Mouse (Mus musculus) adrenal gland, adult 18-20 months (tissue): ENCODE data around the gene Otud7b. TPM values are rescaled to one million over a fixed set of nuclear protein-coding genes. Genes with fewer than 3 reads are reported as not detected.

Experiments
- DNase-seq, 2 experiments: peaks; one replicate each; pipeline ENCODE4 v3.0.0; 2021 to 2022; ENCODE audit warnings: low spot score in 2 of 2
- total RNA-seq, 2 experiments: library from RNA; stranded (reverse); gene quantifications; 1 replicate in 1 of 2; 2 replicates in 1 of 2; pipeline ENCODE4 v1.2.3; 2021

Gene Otud7b
- total RNA-seq, 2 experiments from 2014 or later = 32.1 to 35.0 TPM

DNA sequence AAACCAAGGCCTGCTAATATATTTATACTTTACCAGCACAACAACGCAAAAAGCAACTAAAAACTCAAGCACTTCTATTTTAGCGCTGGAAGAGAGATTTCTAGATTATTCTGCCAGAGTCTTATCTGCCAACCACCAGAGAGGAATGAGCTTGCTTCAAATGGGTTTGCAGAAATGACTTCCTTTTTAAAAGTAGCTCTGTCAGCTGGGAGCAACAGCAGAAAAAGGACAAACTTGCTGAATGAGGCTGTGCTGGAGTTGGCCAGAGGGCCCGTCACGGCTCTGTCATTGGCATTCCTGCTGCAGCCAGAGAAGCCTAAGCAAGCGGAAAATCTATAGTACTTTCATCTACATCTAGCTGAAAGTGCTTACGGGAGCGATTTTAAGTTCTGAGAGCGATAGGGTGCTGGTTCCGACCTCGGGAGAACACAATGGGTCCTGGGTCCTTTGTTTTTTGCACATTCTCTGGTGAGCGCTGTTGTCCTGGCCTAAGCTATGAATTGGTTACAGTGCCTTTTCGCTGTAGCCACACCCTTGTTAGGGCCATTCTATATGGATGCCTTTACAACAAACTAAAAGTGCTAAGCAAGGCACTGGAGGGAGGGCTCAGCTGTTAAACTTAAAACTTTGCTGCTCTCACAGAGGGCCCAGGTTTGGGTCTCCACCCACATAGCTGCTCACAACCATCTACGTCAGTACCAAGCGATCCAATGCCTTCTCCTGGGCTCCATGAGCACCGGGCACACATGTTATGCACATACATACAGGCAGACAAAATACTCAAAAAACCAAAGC is 21.4 kb upstream of the Otud7b start:
- no peak for DNase-seq

GRCm38 (mm10) chr3:96084146-96084755 is 20.1 kb upstream of the Otud7b start:
- DNase-seq = no peak

- no peak for DNase-seq
Measured at GRCm38 (mm10) chr3:96087219-96087618, 17.1 kb upstream of the Otud7b start.

GRCm38 (mm10) chr3:96087801-96088200 is 16.5 kb upstream of the Otud7b start:
- no peak for DNase-seq

GRCm38 (mm10) chr3:96089882-96090489 is 14.3 kb upstream of the Otud7b start:
- no peak for DNase-seq

DNA sequence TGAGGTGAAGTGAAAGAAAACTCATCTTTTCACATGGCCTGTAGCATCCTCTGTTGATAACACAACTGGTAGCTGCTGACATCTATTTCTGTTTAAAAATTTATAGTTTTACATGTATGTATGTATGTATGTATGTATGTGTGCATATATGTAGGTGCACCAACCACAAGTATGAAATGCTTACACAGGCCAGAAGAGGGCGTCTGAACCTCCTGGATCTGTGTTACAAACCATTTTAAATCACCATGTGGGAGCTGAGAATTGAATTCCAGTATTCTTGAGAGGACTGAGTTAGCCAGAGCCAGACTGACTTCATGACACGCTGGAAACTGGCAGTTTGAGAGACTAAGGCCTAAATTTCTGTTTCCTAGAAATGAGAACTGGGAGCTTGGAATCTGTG is 13.2 kb upstream of the Otud7b start:
- DNase-seq = no peak

GRCm38 (mm10) chr3:96091966-96092365 is 12.4 kb upstream of the Otud7b start:
- no peak for DNase-seq

- no peak for DNase-seq
Measured at GRCm38 (mm10) chr3:96093509-96093908, 10.8 kb upstream of the Otud7b start.

- no peak for DNase-seq
Measured at GRCm38 (mm10) chr3:96094203-96094602, 10.1 kb upstream of the Otud7b start.

- no peak for DNase-seq
Measured at GRCm38 (mm10) chr3:96098168-96098567, 6.2 kb upstream of the Otud7b start.

- DNase-seq = peak; percentile 38 to 63
Measured at GRCm38 (mm10) chr3:96098616-96099267, 5.6 kb upstream of the Otud7b start.

DNA sequence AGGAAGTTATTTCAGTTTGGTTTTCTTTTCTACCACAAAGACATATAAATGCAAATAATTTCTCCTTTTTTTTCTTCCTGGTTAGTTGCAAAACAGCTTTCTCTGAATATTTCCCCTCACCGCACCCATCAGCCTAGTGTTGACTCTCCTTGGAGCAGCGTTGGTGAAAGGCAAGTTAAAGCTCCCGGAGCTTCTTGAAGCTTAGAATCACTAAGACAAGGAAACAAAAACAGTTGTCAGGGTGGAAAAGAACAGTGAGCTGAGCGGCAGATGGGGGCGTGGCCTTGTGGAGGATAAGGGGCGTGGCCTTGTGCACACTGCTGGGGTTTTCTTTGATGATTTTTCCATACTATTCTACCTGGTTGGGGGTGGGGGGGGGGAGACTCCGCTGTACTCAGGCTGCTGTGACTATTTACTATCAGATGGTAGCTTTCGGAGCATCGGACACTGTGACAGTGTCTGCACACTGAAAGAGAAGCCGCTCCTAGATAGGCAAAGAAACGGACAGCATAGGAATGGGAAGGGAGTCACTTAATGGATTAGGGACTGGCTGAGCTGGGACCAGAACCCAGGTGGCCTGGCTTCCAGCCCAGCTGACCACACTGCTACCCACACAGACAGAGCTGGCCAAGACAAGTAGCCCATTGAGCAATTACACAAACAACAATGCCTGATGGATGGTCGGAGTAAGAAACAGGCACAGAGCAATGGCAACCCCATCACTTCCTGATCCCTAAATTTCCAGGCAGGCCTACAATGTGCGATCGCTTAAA is 2.0 kb upstream of the Otud7b start:
- DNase-seq = peak; percentile 29 to 50

GRCm38 (mm10) chr3:96103901-96104260 is 446 bp upstream of the Otud7b start:
- DNase-seq = no peak

DNA sequence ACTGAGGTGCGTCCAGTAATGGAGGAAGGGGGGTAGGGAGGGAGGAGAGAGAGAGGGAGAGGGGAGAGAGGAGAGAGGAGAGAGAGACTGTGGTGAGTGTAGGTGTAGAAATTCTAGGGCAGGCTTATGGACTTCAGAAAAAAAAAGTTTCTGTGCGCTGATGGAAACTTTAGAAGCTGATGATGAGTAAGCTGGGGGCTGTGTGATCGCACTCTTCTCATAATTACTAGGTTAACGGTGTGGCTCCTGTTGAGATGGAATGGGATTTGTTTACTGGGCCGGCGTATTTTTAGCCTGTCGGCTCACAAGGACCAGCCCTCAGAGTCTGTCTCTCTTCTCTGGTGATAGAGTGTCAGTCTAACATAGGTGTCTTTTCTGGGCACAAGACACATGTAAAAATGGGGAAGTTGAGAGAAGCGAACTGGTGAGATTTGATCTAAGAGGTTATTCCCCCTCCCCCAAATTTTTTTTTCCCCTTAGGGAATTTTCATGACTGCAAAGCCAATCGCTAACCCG is 963 bp downstream of the Otud7b start:
- no peak for DNase-seq

GRCm38 (mm10) chr3:96106151-96106550 is 1.8 kb downstream of the Otud7b start:
- no peak for DNase-seq

- no peak for DNase-seq
Measured at GRCm38 (mm10) chr3:96108315-96108714, 4.0 kb downstream of the Otud7b start.

GRCm38 (mm10) chr3:96113251-96113650 is 8.9 kb downstream of the Otud7b start:
- DNase-seq = no peak

GRCm38 (mm10) chr3:96118142-96118541 is 13.8 kb downstream of the Otud7b start:
- DNase-seq = no peak

DNA sequence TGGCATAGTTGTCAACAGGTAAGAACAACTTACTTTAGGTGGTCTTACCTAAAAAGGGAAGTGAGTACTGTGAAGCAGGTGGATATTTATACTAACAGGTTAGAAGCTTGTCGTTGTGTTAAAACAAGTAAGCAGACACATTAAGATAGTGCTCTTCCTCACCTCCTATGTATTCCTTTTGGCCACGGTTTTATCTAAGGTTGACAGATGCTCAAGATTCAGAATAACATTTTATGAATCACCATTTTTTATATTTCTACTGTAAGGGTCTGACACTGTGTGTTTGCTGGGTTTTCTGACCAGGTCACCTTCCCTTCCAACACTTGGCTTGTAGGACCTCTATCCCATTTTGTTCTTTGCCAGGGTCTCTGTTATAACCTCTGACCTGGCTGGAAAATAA is 14.4 kb downstream of the Otud7b start:
- DNase-seq = no peak

DNA sequence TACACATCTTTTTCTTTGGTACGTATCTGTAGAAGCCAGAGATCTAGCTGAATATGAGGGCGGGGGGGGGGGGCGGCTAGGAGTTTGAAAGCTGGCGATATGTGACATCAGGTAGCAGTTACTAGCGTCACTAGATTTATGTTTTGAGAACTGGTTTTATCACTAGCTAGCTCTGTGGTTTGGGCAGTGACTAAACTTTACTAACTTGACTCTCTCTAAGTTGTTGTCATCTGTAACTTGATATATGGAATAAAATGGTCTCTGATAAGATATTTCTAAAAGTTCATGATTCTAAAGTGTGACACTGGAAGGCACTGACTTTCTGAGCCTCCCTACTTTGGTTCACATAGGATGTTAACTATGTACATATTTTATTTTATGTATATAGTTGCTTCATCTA is 19.9 kb downstream of the Otud7b start:
- DNase-seq = no peak

- no peak for DNase-seq
Measured at GRCm38 (mm10) chr3:96128128-96128527, 23.8 kb downstream of the Otud7b start.
